In genomic region chr7:79468994-79469393, GRCm38 (mm10) we compare ENCODE assay signal across 29 mouse cellular contexts. TPM values are rescaled to one million over a fixed set of nuclear protein-coding genes. Genes with fewer than 3 reads are reported as not detected.
DNase-seq lines count a peak whose midpoint lies in the region; ATAC-seq and TF ChIP-seq lines count a peak whose summit lies in the region.
"Had no signal": no experiment of that assay in that cellular context is flagged by ENCODE, and none has a peak within 500 bp of the region (broad histone marks: within the 10 kb centered on the region; RNA-seq: fewer than 3 reads in every experiment).

No protein-coding gene starts in this region.

- no peaks in the 10 kb centered on the region for H3K36me3 ChIP-seq in heart, embryonic 10.5 days
- peaks cover 0 to 24% of the 10 kb centered on the region in 2 experiments; a peak in 2 of 4 replicates for H3K36me3 ChIP-seq in MEL (ENCODE audit: control insufficient read depth in 1 of 2, insufficient read depth in 2 of 2, low read length in 2 of 2)
- H3K36me3 ChIP-seq: embryonic facial prominence, embryonic 15.5 days; limb, embryonic 15.5 days; midbrain, embryonic 15.5 days had no signal

- H3K79me2 ChIP-seq in MEL (ENCODE audit: control insufficient read depth, insufficient read depth, low read length, poor library complexity) = peaks cover 20% of the 10 kb centered on the region

- WGBS in heart, embryonic 10.5 days = 11% methylated on average over 8 of the region's 8 CpGs

- 0 out of 2 replicates have a peak, but pooled peaks have one; percentile 6 for ATAC-seq in megakaryocyte-erythroid progenitor cell, adult 5-6 weeks (replicated peaks; ENCODE audit: low FRiP score, low TSS enrichment, poor library complexity, severe bottlenecking)
- ATAC-seq: forebrain, embryonic 14.5 days; hindbrain, embryonic 16.5 days; midbrain, embryonic 15.5 days had no signal

- no peak for TF ChIP-seq RAD21 in MEL (IDR thresholded peaks at IDR 0.05; ENCODE audit: low read depth, low read length)

- H3K9ac ChIP-seq in MEL (ENCODE audit: control insufficient read depth, low read depth, low read length, poor library complexity, severe bottlenecking) = peak overlapping the region; percentile 25; the same call in 1 of the 2 replicates
- H3K9ac ChIP-seq: embryonic facial prominence, embryonic 15.5 days; kidney, embryonic 15.5 days; limb, embryonic 15.5 days; lung, embryonic 14.5 days; midbrain, embryonic 15.5 days had no signal

- 0 out of 2 replicates have a peak overlapping the region, but pooled peaks have one; percentile 16 for H3K27ac ChIP-seq in heart, embryonic 10.5 days
- peak overlapping the region; percentile 44 for H3K27ac ChIP-seq in MEL (ENCODE audit: control insufficient read depth, low read depth, low read length)
- H3K27ac ChIP-seq: embryonic facial prominence, embryonic 10.5 days; embryonic facial prominence, embryonic 15.5 days; kidney, embryonic 15.5 days; layer of hippocampus, adult 2 months; limb, embryonic 15.5 days; midbrain, embryonic 15.5 days had no signal

- no peak overlapping the region for H3K4me3 ChIP-seq in heart, embryonic 10.5 days
- H3K4me3 ChIP-seq in MEL (ENCODE audit: control insufficient read depth in 1 of 2, insufficient read depth in 1 of 2, low read depth in 2 of 2, low read length in 2 of 2) = peak overlapping the region; percentile 5 to 34
- H3K4me3 ChIP-seq: embryonic facial prominence, embryonic 10.5 days; embryonic facial prominence, embryonic 15.5 days; kidney, embryonic 15.5 days; layer of hippocampus, adult 2 months; limb, embryonic 15.5 days; midbrain, embryonic 15.5 days had no signal

- 0 out of 4 replicates have a peak, but pooled peaks of 1 of the 2 experiments have one; percentile 15 for TF ChIP-seq EP300 in MEL (IDR thresholded peaks at IDR 0.05; ENCODE audit: low read depth in 1 of 2, low read length in 2 of 2)

- no peak for TF ChIP-seq CTCF in MEL (IDR thresholded peaks at IDR 0.05 in 2 of 3, conservative IDR thresholded peaks at IDR 0.05 in 1 of 3; ENCODE audit: control insufficient read depth in 1 of 3, insufficient read depth in 1 of 3, low read depth in 2 of 3, low read length in 3 of 3, poor library complexity in 1 of 3, severe bottlenecking in 1 of 3)

- no peak for TF ChIP-seq POLR2A in MEL (IDR thresholded peaks at IDR 0.05; ENCODE audit: control insufficient read depth in 1 of 2, insufficient read depth in 1 of 2, low read depth in 1 of 2, low read length in 2 of 2, poor library complexity in 1 of 2)

- no peak for DNase-seq in heart, embryonic 10.5 days (ENCODE audit: low spot score)
- no peak for DNase-seq in heart, adult 11 months
- DNase-seq in lung, postnatal 10 days = peak; percentile 22
- no peak for DNase-seq in lung, postnatal 36 days
- no peak for DNase-seq in MEL (ENCODE audit: low read depth, low spot score)
- no peak for DNase-seq in layer of hippocampus, adult 8-10 months (ENCODE audit: low spot score in 2 of 2)
- DNase-seq: adrenal gland, postnatal 10 days; B cell, adult 2 months; cerebellum, adult 8-10 months; cerebellum, postnatal 36 days; gastrocnemius, postnatal 14 days; heart, postnatal 10 days; kidney, adult 18-20 months; kidney, postnatal 36 days; layer of hippocampus, postnatal 36 days; left cerebral cortex, postnatal 4 days; lung, embryonic 14.5 days; right cerebral cortex, postnatal 25 days; spleen, adult 18-20 months; thymus, postnatal 14 days had no signal

- H3K4me1 ChIP-seq in heart, embryonic 10.5 days = peaks cover 36% of the 10 kb centered on the region
- peaks cover 2 to 44% of the 10 kb centered on the region in 2 experiments for H3K4me1 ChIP-seq in MEL (ENCODE audit: control insufficient read depth in 1 of 2, insufficient read depth in 2 of 2, low read length in 2 of 2)

- peaks cover 4% of the 10 kb centered on the region for H3K27me3 ChIP-seq in heart, embryonic 10.5 days (ENCODE audit: insufficient read depth, poor library complexity, severe bottlenecking)
- H3K27me3 ChIP-seq in MEL (ENCODE audit: control insufficient read depth in 1 of 2, insufficient read depth in 2 of 2, low read length in 2 of 2) = no peaks in the 10 kb centered on the region
- H3K27me3 ChIP-seq: kidney, embryonic 15.5 days; limb, embryonic 15.5 days had no signal

- no peaks in the 10 kb centered on the region for H3K9me3 ChIP-seq in heart, embryonic 10.5 days
- H3K9me3 ChIP-seq in MEL (replicated peaks; ENCODE audit: insufficient read depth, low read length) = no peaks in the 10 kb centered on the region
- H3K9me3 ChIP-seq: embryonic facial prominence, embryonic 15.5 days; kidney, embryonic 15.5 days; limb, embryonic 15.5 days; midbrain, embryonic 15.5 days had no signal

TF ChIP-seq in MEL, 35 proteins besides CTCF, POLR2A, EP300 and RAD21:
- no peak for TF ChIP-seq ZKSCAN1 (IDR thresholded peaks at IDR 0.05; ENCODE audit: low read depth, low read length)
- no peak for TF ChIP-seq E2F4 (IDR thresholded peaks at IDR 0.05; ENCODE audit: borderline replicate concordance, low read depth, low read length)
- TF ChIP-seq SIN3A (IDR thresholded peaks at IDR 0.05; ENCODE audit: low read length) = 0 out of 2 replicates have a peak, but pooled peaks have one; percentile 1
- TF ChIP-seq ELF1 (IDR thresholded peaks at IDR 0.05; ENCODE audit: low read depth, low read length) = no peak
- no peak for TF ChIP-seq MEF2A (IDR thresholded peaks at IDR 0.05; ENCODE audit: extremely low read depth, insufficient replicate concordance, low read depth, low read length, poor library complexity, severe bottlenecking)
- TF ChIP-seq NRF1 (IDR thresholded peaks at IDR 0.05; ENCODE audit: insufficient read depth, low read depth, low read length, poor library complexity, severe bottlenecking) = no peak
- TF ChIP-seq GATA1 (IDR thresholded peaks at IDR 0.05; ENCODE audit: low read depth, low read length) = peak; percentile 70
- TF ChIP-seq HCFC1 (IDR thresholded peaks at IDR 0.05; ENCODE audit: low read depth, low read length) = no peak
TF ChIP-seq in MEL: peak in this region for 2.

RNA-seq across cellular contexts. Expression of gene Polg, which starts 2.8 kb away (rescaled TPM):
- polyA plus RNA-seq in heart, embryonic 10.5 days (2016; fragmentation: Nextera tagmentation; extraction: Ambion mirVana) = 33.2 and 43.3 TPM in 2 replicates
- total RNA-seq in MEL (2012; rRNA removed) = 66.8 and 82.7 TPM in 2 replicates
- 100 to 1,000 TPM in 1 of 2 experiments, not detected in 1; 129 TPM for polyA plus RNA-seq in MEL (2012; ENCODE audit: insufficient read depth in 1 of 2, insufficient read length in 2 of 2, low read depth in 1 of 2, low replicate concordance in 2 of 2, missing spikeins in 1 of 2)
- total RNA-seq in megakaryocyte-erythroid progenitor cell, adult 5-6 weeks (2014; fragmentation: Nextera tagmentation) = 41.8 and 77.5 TPM in 2 replicates
- 40.8 and 90.7 TPM in 2 replicates for total RNA-seq in megakaryocyte-erythroid progenitor cell, adult 5-6 weeks (2017)
- 100 to 1,000 TPM in 1 of 4 experiments, 10 to 100 TPM in 3; 87.5 to 101 (median 95.1) TPM for total RNA-seq in layer of hippocampus, adult 8-10 months (2022)
